Mouse (Mus musculus) small intestine, adult 2 months (tissue): ENCODE data around the gene Gatm.

Experiments
- CTCF ChIP-seq: fragments of 200-500 bp; IDR thresholded peaks from 2 replicates; pipeline ENCODE4 v1.5.1; 2012; ENCODE audit warnings: low read depth, mild to moderate bottlenecking, control low read depth, inconsistent platforms, low read length, moderate library complexity, mixed read lengths; ENCODE audit not compliant: insufficient replicate concordance, insufficient read length; ENCODE audit errors: extremely low read depth
- POLR2A ChIP-seq: fragments of 200-500 bp; IDR thresholded peaks from 2 replicates; pipeline ENCODE4 v1.6.1; 2012; ENCODE audit warnings: low read depth, mild to moderate bottlenecking, control low read depth, inconsistent platforms, low read length, moderate library complexity

DNA sequence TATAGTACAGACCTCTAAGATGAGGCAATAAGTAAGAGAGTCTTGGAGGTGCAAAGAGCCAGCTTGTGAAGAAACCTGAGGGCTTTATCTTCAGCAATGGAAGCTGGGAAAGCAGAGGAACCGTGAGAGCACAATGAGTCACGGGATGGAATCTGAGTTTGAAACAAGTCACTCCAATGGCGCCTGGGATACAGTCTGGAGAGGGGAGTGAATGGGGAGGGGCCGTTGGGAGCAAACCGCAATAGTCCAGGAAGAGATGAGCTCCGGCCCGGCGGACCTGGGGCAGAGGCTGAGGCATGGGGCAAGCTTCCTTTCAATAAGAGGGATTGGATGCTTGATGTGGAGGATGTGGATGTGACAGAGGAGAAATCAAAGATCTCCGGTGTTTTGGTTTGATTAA is 2.3 kb downstream of the Gatm start:
- TF ChIP-seq CTCF, result no peak
- no peak for TF ChIP-seq POLR2A
